Mouse (Mus musculus): Measurements from ENCODE around the gene Fsip1.

Gene Fsip1

GRCm38 (mm10) chr2:118254516-118254915 lies 2.2 kb downstream of the Fsip1 start:
- in situ Hi-C loops (cut with MboI, MseI): no loop called here

GRCm38 (mm10) chr2:118248966-118249365 lies 7.8 kb downstream of the Fsip1 start:
- in situ Hi-C loops (cut with MboI, MseI): no loop called here

GRCm38 (mm10) chr2:118248016-118248415 lies 8.8 kb downstream of the Fsip1 start:
- in situ Hi-C loops (cut with MboI, MseI): no loop called here

GRCm38 (mm10) chr2:118245914-118246313 lies 10.9 kb downstream of the Fsip1 start:
- in situ Hi-C loops (cut with MboI, MseI): no loop called here

- in situ Hi-C loops (cut with MboI, MseI): loop anchor here (5.0 kb wide), 1 partner anchor 39 kb away; no protein-coding TSS in a partner anchor
Measured at GRCm38 (mm10) chr2:118236196-118236595, 20.6 kb downstream of the Fsip1 start.

- in situ Hi-C loops (cut with MboI, MseI): loop anchor here (5.0 kb wide), 1 partner anchor 38 kb away; no protein-coding TSS in a partner anchor
Measured at GRCm38 (mm10) chr2:118235614-118236013, 21.2 kb downstream of the Fsip1 start.

GRCm38 (mm10) chr2:118230544-118230943 lies 26.2 kb downstream of the Fsip1 start:
- in situ Hi-C loops (cut with MboI, MseI): no loop called here

GRCm38 (mm10) chr2:118228486-118229079 lies 28.2 kb downstream of the Fsip1 start:
- in situ Hi-C loops (cut with MboI, MseI): no loop called here

- in situ Hi-C loops (cut with MboI, MseI): no loop called here
Measured at GRCm38 (mm10) chr2:118225316-118226041, 31.3 kb downstream of the Fsip1 start.

- in situ Hi-C loops (cut with MboI, MseI): no loop called here
Measured at GRCm38 (mm10) chr2:118217993-118218595, 38.7 kb downstream of the Fsip1 start.

- in situ Hi-C loops (cut with MboI, MseI): no loop called here
Measured at GRCm38 (mm10) chr2:118209712-118210111, 47.1 kb downstream of the Fsip1 start.

GRCm38 (mm10) chr2:118208651-118209050 lies 48.1 kb downstream of the Fsip1 start:
- in situ Hi-C loops (cut with MboI, MseI): no loop called here

GRCm38 (mm10) chr2:118205991-118206585 lies 50.7 kb downstream of the Fsip1 start:
- in situ Hi-C loops (cut with MboI, MseI): no loop called here

GRCm38 (mm10) chr2:118204646-118205045 lies 52.1 kb downstream of the Fsip1 start:
- in situ Hi-C loops (cut with MboI, MseI): no loop called here

GRCm38 (mm10) chr2:118203739-118204461 lies 52.9 kb downstream of the Fsip1 start:
- in situ Hi-C loops (cut with MboI, MseI): no loop called here

- in situ Hi-C loops (cut with MboI, MseI): no loop called here
Measured at GRCm38 (mm10) chr2:118202934-118203333, 53.8 kb downstream of the Fsip1 start.

- in situ Hi-C loops (cut with MboI, MseI): no loop called here
Measured at GRCm38 (mm10) chr2:118201983-118202382, 54.8 kb downstream of the Fsip1 start.

GRCm38 (mm10) chr2:118199867-118200266 lies 56.9 kb downstream of the Fsip1 start:
- in situ Hi-C loops (cut with MboI, MseI): loop anchor here (5.0 kb wide), 1 partner anchor 37 kb away; no protein-coding TSS in a partner anchor

- in situ Hi-C loops (cut with MboI, MseI): loop anchor here (5.0 kb wide), 1 partner anchor 40 kb away; no protein-coding TSS in a partner anchor
Measured at GRCm38 (mm10) chr2:118196966-118197365, 59.8 kb downstream of the Fsip1 start.

GRCm38 (mm10) chr2:118182136-118182535 lies 74.6 kb downstream of the Fsip1 start:
- in situ Hi-C loops (cut with MboI, MseI): no loop called here

- in situ Hi-C loops (cut with MboI, MseI): no loop called here
Measured at GRCm38 (mm10) chr2:118179873-118180585, 76.7 kb downstream of the Fsip1 start.

Measured in T-helper 2 cell (primary cell).